Mouse (Mus musculus) heart, embryonic 15.5 days (tissue): ENCODE measurements around the gene Gp6. TPM values are rescaled to one million over a fixed set of nuclear protein-coding genes. Genes with fewer than 3 reads are reported as not detected.

ENCODE experiments used
- ATAC-seq: fragments of 200-750 bp; cut with Nextera tagmentation; replicated peaks from 2 replicates; pipeline ENCODE4 v1.8.0; 2017; ENCODE audit warnings: low read depth, moderate TSS enrichment; ENCODE audit not compliant: insufficient number of reproducible peaks, insufficient read depth, low FRiP score
- H3K27ac ChIP-seq: fragments of 300-500 bp; sonication (generic); 2 replicates; pipeline ENCODE4 v1.5.1; 2015; ENCODE audit warnings: mild to moderate bottlenecking, inconsistent platforms
- H3K27me3 ChIP-seq: fragments of 300-500 bp; sonication (generic); 2 replicates; pipeline ENCODE4 v1.6.1; 2015; ENCODE audit warnings: inconsistent platforms
- H3K36me3 ChIP-seq: fragments of 300-500 bp; sonication (generic); 2 replicates; pipeline ENCODE4 v1.6.1; 2015; ENCODE audit warnings: mild to moderate bottlenecking, inconsistent platforms
- H3K4me1 ChIP-seq: fragments of 300-500 bp; sonication (generic); replicated peaks from 2 replicates; pipeline ENCODE4 v1.6.1; 2015; ENCODE audit warnings: inconsistent platforms
- H3K4me2 ChIP-seq: fragments of 300-500 bp; sonication (generic); 2 replicates; pipeline ENCODE4 v1.6.1; 2015; ENCODE audit warnings: inconsistent platforms, mild to moderate bottlenecking, moderate library complexity
- H3K4me3 ChIP-seq: fragments of 300-500 bp; sonication (generic); 2 replicates; pipeline ENCODE4 v1.5.1; 2015; ENCODE audit warnings: mild to moderate bottlenecking, inconsistent platforms
- H3K9ac ChIP-seq: fragments of 300-500 bp; sonication (generic); 2 replicates; pipeline ENCODE4 v1.6.1; 2015; ENCODE audit warnings: mild to moderate bottlenecking, inconsistent platforms
- H3K9me3 ChIP-seq: fragments of 300-500 bp; sonication (generic); replicated peaks from 2 replicates; pipeline ENCODE4 v1.6.1; 2016; ENCODE audit warnings: inconsistent platforms
- WGBS: fragments of 180-500 bp; shearing (Covaris S2); methylation state at CpG from one replicate; pipeline ENCODE4 v1.1.7; 2015; ENCODE audit warnings: mixed read lengths; 5-methylcytosine and 5-hydroxymethylcytosine counted together
- polyA plus RNA-seq: library from polyadenylated mRNA; unstranded; fragments of >200 nt; fragmentation: Nextera tagmentation; extraction: Ambion mirVana; gene quantifications from 2 replicates; pipeline ENCODE4 v1.2.1, GENCODE M21; 2015

The Gp6 gene
- 0.18 and 0.48 TPM in 2 replicates for polyA plus RNA-seq

- H3K9ac ChIP-seq, result no peak within 1 kb of the TSS
- H3K9me3 ChIP-seq, result no peaks in the 10 kb centered on the region
- H3K27ac ChIP-seq, result no peak within 1 kb of the TSS
- no peaks in the 10 kb centered on the region for H3K27me3 ChIP-seq
- no peak within 1 kb of the TSS for H3K4me3 ChIP-seq
- H3K4me2 ChIP-seq, result no peak within 1 kb of the TSS
- WGBS, result 80% methylated on average over 1 of the region's 1 CpGs
- no peaks in the 10 kb centered on the region for H3K36me3 ChIP-seq
- no peaks in the 10 kb centered on the region for H3K4me1 ChIP-seq
- ATAC-seq, result no peak
Observed at GRCm38 (mm10) chr7:4397730-4398129, at the start of gene Gp6. Gene Gp6 (minus strand): TSS chr7:4397744.

GRCm38 (mm10) chr7:4447138-4447537 is 49.6 kb upstream of the Gp6 start:
- Histone ChIP-seq H3K9ac (no peak overlapping the region), H3K4me3 (no peak overlapping the region), H3K27ac (no peak overlapping the region), H3K27me3 (no peaks in the 10 kb centered on the region), H3K4me1 (peaks cover 4% of the 10 kb centered on the region), H3K9me3 (no peaks in the 10 kb centered on the region), H3K36me3 (peaks cover 21% of the 10 kb centered on the region), H3K4me2 (no peak overlapping the region)
- WGBS, result 3% methylated on average over 1 of the region's 1 CpGs
- no peak for ATAC-seq

GRCm38 (mm10) chr7:4445216-4445791 is 47.8 kb upstream of the Gp6 start, which contains the start of gene Rdh13:
Gene Rdh13 (minus strand): TSS chr7:4445649.
- ATAC-seq, result peak; percentile 93

GRCm38 (mm10) chr7:4440549-4440948 is 43.0 kb upstream of the Gp6 start:
- 89% methylated on average over 10 of the region's 10 CpGs for WGBS
- H3K4me1 ChIP-seq, result peaks cover 4% of the 10 kb centered on the region
- no peak overlapping the region for H3K4me3 ChIP-seq
- no peaks in the 10 kb centered on the region for H3K9me3 ChIP-seq
- H3K4me2 ChIP-seq, result no peak overlapping the region
- peaks cover 77% of the 10 kb centered on the region for H3K36me3 ChIP-seq
- no peaks in the 10 kb centered on the region for H3K27me3 ChIP-seq
- H3K9ac ChIP-seq, result no peak overlapping the region
- no peak overlapping the region for H3K27ac ChIP-seq
- no peak for ATAC-seq

More at GRCm38 (mm10) chr7:4445216-4445791, 47.8 kb upstream of the Gp6 start, which contains the start of gene Rdh13:
- peak within 1 kb of the TSS; percentile 87 for H3K4me3 ChIP-seq
- H3K27me3 ChIP-seq, result no peaks in the 10 kb centered on the region
- peaks cover 38% of the 10 kb centered on the region for H3K36me3 ChIP-seq
- H3K4me2 ChIP-seq, result peak within 1 kb of the TSS; percentile 73
- no peaks in the 10 kb centered on the region for H3K9me3 ChIP-seq
- H3K4me1 ChIP-seq, result peaks cover 4% of the 10 kb centered on the region
- peak within 1 kb of the TSS; percentile 78 for H3K9ac ChIP-seq
- H3K27ac ChIP-seq, result peak within 1 kb of the TSS; percentile 95
- WGBS, result under 1% methylated on average over 35 of the region's 35 CpGs

GRCm38 (mm10) chr7:4437721-4438120 is 40.2 kb upstream of the Gp6 start:
- H3K36me3 ChIP-seq, result peaks cover 91% of the 10 kb centered on the region

GRCm38 (mm10) chr7:4432026-4432425 is 34.5 kb upstream of the Gp6 start:
- Histone ChIP-seq H3K27ac (no peak overlapping the region), H3K9me3 (no peaks in the 10 kb centered on the region), H3K27me3 (no peaks in the 10 kb centered on the region), H3K4me3 (no peak overlapping the region), H3K4me2 (no peak overlapping the region), H3K9ac (no peak overlapping the region), H3K4me1 (no peaks in the 10 kb centered on the region), H3K36me3 (peaks cover 89% of the 10 kb centered on the region)
- WGBS, result 90% methylated on average over 8 of the region's 8 CpGs
- ATAC-seq, result no peak

More at GRCm38 (mm10) chr7:4437721-4438120, 40.2 kb upstream of the Gp6 start:
- ATAC-seq, result no peak
- Histone ChIP-seq H3K27ac (no peak overlapping the region), H3K9me3 (no peaks in the 10 kb centered on the region), H3K9ac (no peak overlapping the region), H3K4me2 (no peak overlapping the region), H3K4me3 (no peak overlapping the region), H3K27me3 (no peaks in the 10 kb centered on the region), H3K4me1 (no peaks in the 10 kb centered on the region)
- 88% methylated on average over 2 of the region's 2 CpGs for WGBS

GRCm38 (mm10) chr7:4431548-4431947 is 34.0 kb upstream of the Gp6 start:
- no peak overlapping the region for H3K27ac ChIP-seq
- H3K9ac ChIP-seq, result no peak overlapping the region
- no peaks in the 10 kb centered on the region for H3K9me3 ChIP-seq
- H3K4me2 ChIP-seq, result no peak overlapping the region
- ATAC-seq, result no peak
- no peaks in the 10 kb centered on the region for H3K27me3 ChIP-seq
- peaks cover 89% of the 10 kb centered on the region for H3K36me3 ChIP-seq
- no peak overlapping the region for H3K4me3 ChIP-seq
- no peaks in the 10 kb centered on the region for H3K4me1 ChIP-seq
- WGBS, result 77% methylated on average over 6 of the region's 6 CpGs

- Histone ChIP-seq H3K27me3 (no peaks in the 10 kb centered on the region), H3K9ac (no peak overlapping the region), H3K36me3 (peaks cover 89% of the 10 kb centered on the region), H3K4me1 (no peaks in the 10 kb centered on the region), H3K4me2 (no peak overlapping the region), H3K4me3 (no peak overlapping the region), H3K27ac (no peak overlapping the region), H3K9me3 (no peaks in the 10 kb centered on the region)
- no peak for ATAC-seq
- WGBS, result 92% methylated on average over 9 of the region's 9 CpGs
Observed at GRCm38 (mm10) chr7:4430246-4430844, 32.8 kb upstream of the Gp6 start.

- H3K4me2 ChIP-seq, result no peak overlapping the region
- 58% methylated on average over 7 of the region's 7 CpGs for WGBS
- peaks cover 69% of the 10 kb centered on the region for H3K36me3 ChIP-seq
- no peaks in the 10 kb centered on the region for H3K4me1 ChIP-seq
- no peak overlapping the region for H3K4me3 ChIP-seq
- no peaks in the 10 kb centered on the region for H3K27me3 ChIP-seq
- no peak overlapping the region for H3K9ac ChIP-seq
- no peak overlapping the region for H3K27ac ChIP-seq
- H3K9me3 ChIP-seq, result no peaks in the 10 kb centered on the region
- ATAC-seq, result peak; percentile 82
Observed at GRCm38 (mm10) chr7:4427161-4427912, 29.8 kb upstream of the Gp6 start.

GRCm38 (mm10) chr7:4420230-4420629 is 22.7 kb upstream of the Gp6 start:
- WGBS, result 66% methylated on average over 4 of the region's 4 CpGs
- peaks cover 9% of the 10 kb centered on the region; the same call in 1 of the 2 replicates for H3K36me3 ChIP-seq
- H3K4me3 ChIP-seq, result no peak overlapping the region
- no peaks in the 10 kb centered on the region for H3K27me3 ChIP-seq
- no peaks in the 10 kb centered on the region for H3K9me3 ChIP-seq
- H3K4me1 ChIP-seq, result no peaks in the 10 kb centered on the region
- no peak overlapping the region for H3K9ac ChIP-seq
- no peak for ATAC-seq
- no peak overlapping the region for H3K27ac ChIP-seq
- H3K4me2 ChIP-seq, result no peak overlapping the region

- no peaks in the 10 kb centered on the region for H3K4me1 ChIP-seq
- ATAC-seq, result no peak
- H3K27ac ChIP-seq, result no peak overlapping the region
- WGBS, result 74% methylated on average over 6 of the region's 6 CpGs
- H3K4me3 ChIP-seq, result no peak overlapping the region
- no peaks in the 10 kb centered on the region for H3K27me3 ChIP-seq
- no peak overlapping the region for H3K9ac ChIP-seq
- H3K4me2 ChIP-seq, result no peak overlapping the region
- peaks cover 3% of the 10 kb centered on the region; the same call in 1 of the 2 replicates for H3K36me3 ChIP-seq
- H3K9me3 ChIP-seq, result no peaks in the 10 kb centered on the region
Observed at GRCm38 (mm10) chr7:4419681-4420080, 22.1 kb upstream of the Gp6 start.
